Mouse (Mus musculus): ENCODE measurements at regions not wholly inside any gene's neighbourhood (a gene's known extent, or its start where the extent isn't known, plus 50 kb on each side); places are given as distances from the start of the nearest gene placed in this dataset.

DNA sequence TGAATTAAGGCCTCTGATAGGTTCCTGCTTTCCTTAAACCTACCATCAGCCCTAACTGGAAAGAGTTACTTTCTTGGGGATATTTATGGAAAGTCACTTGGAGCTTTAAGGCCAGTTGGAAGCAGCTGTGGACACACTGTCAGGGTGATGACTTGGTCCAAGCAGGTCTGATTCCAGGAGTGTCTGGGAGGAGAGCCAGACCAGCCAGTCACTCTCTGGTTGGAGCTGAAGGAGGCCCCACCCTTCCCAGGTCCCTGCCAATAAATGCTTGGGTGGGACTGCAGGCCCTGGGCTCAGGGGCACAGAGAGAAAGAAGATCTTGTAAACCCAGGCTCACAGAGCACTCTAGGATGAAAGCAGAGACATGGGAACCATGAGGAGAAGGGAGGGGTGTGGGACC, 208.8 kb upstream of the Mvb12b start:
- TF ChIP-seq CTCF (IDR thresholded peaks at IDR 0.05; ENCODE audit: low read depth, low read length) (no peak), GATA1 (IDR thresholded peaks at IDR 0.05; ENCODE audit: borderline replicate concordance, low read length) (no peak), POLR2AphosphoS5 (IDR thresholded peaks at IDR 0.05; ENCODE audit: insufficient replicate concordance, low read depth, low read length) (no peak)
